ENCODE assay signal across 7 mouse cellular contexts in genomic region chr3:37860034-37860714, GRCm38 (mm10).
A peak's percentile ranks its signal among the peaks of the same experiment; 100 is the strongest.
DNase-seq lines count a peak whose midpoint lies in the region.

No protein-coding gene starts in this region.

- intact Hi-C loops in left cerebral cortex, postnatal 4 days (cut with DNase I): no loop called here

- DNase-seq in left cerebral cortex, postnatal 4 days: peak; percentile 78
- no peak for DNase-seq in left cerebral cortex, adult 11 months (ENCODE audit: low spot score)
- peak; percentile 34 for DNase-seq in adipocyte (ENCODE audit: low spot score)
- DNase-seq in cerebellum, postnatal 25 days: peak; percentile 87 to 93
- peak; percentile 37 to 48 for DNase-seq in kidney, postnatal 36 days
- DNase-seq in retina, embryonic 14.5 days (ENCODE audit: low spot score): peak; percentile 15
- DNase-seq in embryo, embryonic 10 days (ENCODE audit: low spot score): no peak

Comparison
In these comparisons a context has a peak if more than half of its experiments do, and no peak if none do; other contexts are left out.
1. DNase-seq: peak in left cerebral cortex, postnatal 4 days (single experiment), adipocyte (single experiment), cerebellum, postnatal 25 days (2 of 2), kidney, postnatal 36 days (2 of 2) and retina, embryonic 14.5 days (single experiment); none in left cerebral cortex, adult 11 months (single experiment) and embryo, embryonic 10 days (single experiment).